Mouse (Mus musculus) ES-E14 (cell line): ENCODE results near the gene Lrrc3c.

ENCODE experiments used
- HCFC1 ChIP-seq: IDR thresholded peaks from 2 replicates; pipeline ENCODE4 v1.6.1; 2012; ENCODE audit warnings: low read length, inconsistent platforms, borderline replicate concordance; ENCODE audit not compliant: insufficient read depth
- ZC3H11A ChIP-seq: IDR thresholded peaks from 2 replicates; pipeline ENCODE4 v1.6.1; 2012; ENCODE audit warnings: low read depth, mild to moderate bottlenecking, inconsistent platforms, low read length, borderline replicate concordance

GRCm38 (mm10) chr11:98580301-98581121 lies 17.6 kb upstream of the Lrrc3c start:
- TF ChIP-seq HCFC1 = no peak
- no peak for TF ChIP-seq ZC3H11A
